Mouse (Mus musculus): Measurements from ENCODE around the gene H2afx. TPM values are rescaled to one million over a fixed set of nuclear protein-coding genes. Genes with fewer than 3 reads are reported as not detected.
"Not testable (repeated sequence)": the region's sequence is repeated elsewhere in the genome, so short reads cannot be mapped to it uniquely, and the experiment has no call there.

The H2afx gene
- total and polyA plus RNA-seq, 3 experiments, result 89.6 to 828 TPM; not detected in 1

DNA sequence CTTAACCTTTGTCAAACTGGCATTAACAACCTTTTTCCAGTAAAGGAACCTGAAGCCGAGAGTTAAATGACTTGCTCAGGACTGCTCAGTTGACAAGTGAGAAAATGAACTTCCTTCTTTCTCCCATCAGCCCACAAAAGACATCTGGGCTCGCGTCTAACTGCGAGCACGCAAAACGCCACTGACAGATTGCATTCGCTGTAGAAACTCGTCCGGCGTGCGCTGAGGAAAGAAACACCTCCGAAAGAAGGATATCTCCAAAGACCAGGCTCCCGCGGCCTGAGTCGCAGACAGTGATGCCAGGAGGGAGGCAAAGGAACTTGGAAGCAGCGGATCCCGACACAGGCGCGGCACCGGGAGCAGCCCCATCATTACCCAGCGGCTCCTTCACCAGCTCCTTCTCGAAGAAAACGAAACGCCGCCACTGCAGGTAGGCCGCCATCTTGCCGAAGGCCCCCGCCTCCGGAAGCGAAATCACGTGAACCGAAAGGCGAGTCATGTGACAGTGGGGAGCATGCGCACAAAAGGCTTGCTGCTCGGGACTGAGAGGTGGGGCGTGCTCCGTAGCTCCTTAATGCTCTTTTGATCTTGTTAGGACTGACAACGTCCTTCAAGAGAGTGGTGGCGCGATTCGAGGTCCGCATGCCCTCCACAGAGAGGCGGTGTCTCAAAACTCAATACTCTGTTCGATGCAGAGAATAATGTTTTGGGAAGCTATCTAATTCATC, 26.9 kb downstream of the H2afx start, which contains the start of gene Vps11 (continued):
- peak; percentile 83; the same call in 1 of the 2 replicates for TF ChIP-seq ZMIZ1 (IDR thresholded peaks at IDR 0.05; ENCODE audit: low read depth, low read length)
- peak; percentile 93 for TF ChIP-seq MAZ (IDR thresholded peaks at IDR 0.05; ENCODE audit: low read depth, low read length)
- TF ChIP-seq HCFC1 (IDR thresholded peaks at IDR 0.05; ENCODE audit: low read depth, low read length), result peak; percentile 91

DNA sequence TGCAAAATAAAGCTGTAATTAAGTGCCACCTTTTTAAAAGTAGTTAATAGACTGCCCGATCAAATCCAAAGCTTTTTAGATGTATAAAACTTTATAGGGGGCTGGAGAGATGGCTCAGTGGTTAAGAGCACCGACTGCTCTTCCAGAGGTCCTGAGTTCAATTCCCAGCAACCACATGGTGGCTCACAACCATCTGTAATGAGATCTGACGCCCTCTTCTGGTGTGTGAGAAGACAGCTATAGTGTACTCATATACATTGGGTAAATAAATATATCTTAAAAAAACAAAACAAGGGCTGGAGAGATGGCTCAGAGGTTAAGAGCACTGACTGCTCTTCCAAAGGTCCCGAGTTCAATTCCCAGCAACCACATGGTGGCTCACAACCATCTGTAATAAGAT, 27.4 kb downstream of the H2afx start:
- peak overlapping the region; percentile 11 to 37; a peak in 2 of 4 replicates for H3K4me3 ChIP-seq (ENCODE audit: control insufficient read depth in 1 of 2, insufficient read depth in 1 of 2, low read depth in 2 of 2, low read length in 2 of 2)
- H3K9me3 ChIP-seq (replicated peaks; ENCODE audit: insufficient read depth, low read length); H3K27me3 ChIP-seq (ENCODE audit: control insufficient read depth in 1 of 2, insufficient read depth in 2 of 2, low read length in 2 of 2); H3K4me1 ChIP-seq (ENCODE audit: control insufficient read depth in 1 of 2, insufficient read depth in 2 of 2, low read length in 2 of 2); DNase-seq (ENCODE audit: low read depth, low spot score); H3K36me3 ChIP-seq (ENCODE audit: control insufficient read depth in 1 of 2, insufficient read depth in 2 of 2, low read length in 2 of 2): not testable (repeated sequence)
- peak overlapping the region; percentile 51 for H3K9ac ChIP-seq (ENCODE audit: control insufficient read depth, low read depth, low read length, poor library complexity, severe bottlenecking)
- TF ChIP-seq SMC3 (IDR thresholded peaks at IDR 0.05; ENCODE audit: low read depth, low read length) (0 out of 2 replicates have a peak, but pooled peaks have one; percentile 2), MYC (IDR thresholded peaks at IDR 0.05; ENCODE audit: low read depth, low read length) (0 out of 2 replicates have a peak, but pooled peaks have one; percentile 5)
- peaks cover 12% of the 10 kb centered on the region for H3K79me2 ChIP-seq (ENCODE audit: control insufficient read depth, insufficient read depth, low read length, poor library complexity)
- peak overlapping the region; percentile 86 for H3K27ac ChIP-seq (ENCODE audit: control insufficient read depth, low read depth, low read length)

DNA sequence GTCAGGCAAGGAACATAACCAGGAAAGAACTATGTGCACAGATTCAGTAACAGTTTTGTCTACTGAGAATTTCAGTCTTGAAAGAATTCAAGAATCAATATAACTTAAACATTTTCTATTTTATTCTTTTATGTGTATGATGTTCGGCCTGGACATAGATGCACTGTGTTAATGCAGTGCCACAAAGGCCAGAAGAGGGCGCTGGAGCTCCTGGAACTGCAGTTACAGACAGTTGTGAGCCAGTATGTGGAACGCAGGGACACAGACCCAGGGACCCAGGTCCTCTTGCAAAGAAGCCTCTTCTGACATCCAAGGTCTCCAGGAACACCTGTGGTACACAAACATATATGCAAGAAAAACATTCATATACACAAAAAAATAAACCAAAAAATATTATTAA, 30.0 kb downstream of the H2afx start:
- Histone ChIP-seq H3K9ac (ENCODE audit: control insufficient read depth, low read depth, low read length, poor library complexity, severe bottlenecking) (no peak overlapping the region), H3K27me3 (ENCODE audit: control insufficient read depth in 1 of 2, insufficient read depth in 2 of 2, low read length in 2 of 2) (no peaks in the 10 kb centered on the region), H3K4me1 (ENCODE audit: control insufficient read depth in 1 of 2, insufficient read depth in 2 of 2, low read length in 2 of 2) (peaks cover 0 to 2% of the 10 kb centered on the region in 2 experiments; a peak in 1 of 4 replicates), H3K9me3 (replicated peaks; ENCODE audit: insufficient read depth, low read length) (no peaks in the 10 kb centered on the region), H3K79me2 (ENCODE audit: control insufficient read depth, insufficient read depth, low read length, poor library complexity) (peaks cover 12% of the 10 kb centered on the region), H3K27ac (ENCODE audit: control insufficient read depth, low read depth, low read length) (no peak overlapping the region), H3K36me3 (ENCODE audit: control insufficient read depth in 1 of 2, insufficient read depth in 2 of 2, low read length in 2 of 2) (peaks cover 0 to 5% of the 10 kb centered on the region in 2 experiments; a peak in 2 of 4 replicates), H3K4me3 (ENCODE audit: control insufficient read depth in 1 of 2, insufficient read depth in 1 of 2, low read depth in 2 of 2, low read length in 2 of 2) (no peak overlapping the region)
- TF ChIP-seq ZC3H11A (IDR thresholded peaks at IDR 0.05; ENCODE audit: low read depth, low read length) (peak; percentile 51), CTCF (IDR thresholded peaks at IDR 0.05 in 2 of 3, conservative IDR thresholded peaks at IDR 0.05 in 1 of 3; ENCODE audit: control insufficient read depth in 1 of 3, insufficient read depth in 1 of 3, low read depth in 2 of 3, low read length in 3 of 3, poor library complexity in 1 of 3, severe bottlenecking in 1 of 3) (peak; percentile 78 to 85 (median 80)), MAX (IDR thresholded peaks at IDR 0.05; ENCODE audit: low read length) (no peak), SMC3 (IDR thresholded peaks at IDR 0.05; ENCODE audit: low read depth, low read length) (peak; percentile 57), RAD21 (IDR thresholded peaks at IDR 0.05; ENCODE audit: low read depth, low read length) (peak; percentile 65)
- peak; percentile 80 for DNase-seq (ENCODE audit: low read depth, low spot score)

DNA sequence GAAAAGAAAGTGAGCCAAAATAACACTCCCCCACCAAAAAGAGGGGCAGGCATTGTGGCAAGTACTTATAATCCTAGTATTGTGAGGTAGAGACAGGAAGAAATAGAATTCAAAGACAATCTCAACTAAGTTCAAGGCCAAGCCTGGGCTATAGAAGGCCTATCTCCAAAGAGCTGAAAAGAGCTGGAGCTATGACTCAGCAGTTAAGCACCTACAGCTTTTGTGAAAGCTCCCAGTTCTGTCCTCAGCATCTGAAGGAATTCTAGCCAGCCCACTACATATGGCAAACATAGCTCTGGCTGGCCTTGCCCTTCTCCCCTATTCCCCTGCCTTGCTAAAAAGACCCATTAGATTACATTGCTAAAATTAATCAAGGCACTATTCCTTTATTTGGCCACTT, 38.9 kb downstream of the H2afx start:
- Histone ChIP-seq H3K9me3 (replicated peaks; ENCODE audit: insufficient read depth, low read length) (no peaks in the 10 kb centered on the region), H3K36me3 (ENCODE audit: control insufficient read depth in 1 of 2, insufficient read depth in 2 of 2, low read length in 2 of 2) (peaks cover 0 to 4% of the 10 kb centered on the region in 2 experiments; a peak in 2 of 4 replicates), H3K27me3 (ENCODE audit: control insufficient read depth in 1 of 2, insufficient read depth in 2 of 2, low read length in 2 of 2) (no peaks in the 10 kb centered on the region), H3K27ac (ENCODE audit: control insufficient read depth, low read depth, low read length) (no peak overlapping the region), H3K9ac (ENCODE audit: control insufficient read depth, low read depth, low read length, poor library complexity, severe bottlenecking) (no peak overlapping the region), H3K4me1 (ENCODE audit: control insufficient read depth in 1 of 2, insufficient read depth in 2 of 2, low read length in 2 of 2) (peaks cover 0 to 4% of the 10 kb centered on the region in 2 experiments; a peak in 1 of 4 replicates), H3K4me3 (ENCODE audit: control insufficient read depth in 1 of 2, insufficient read depth in 1 of 2, low read depth in 2 of 2, low read length in 2 of 2) (no peak overlapping the region), H3K79me2 (ENCODE audit: control insufficient read depth, insufficient read depth, low read length, poor library complexity) (peaks cover 1% of the 10 kb centered on the region; the same call in 1 of the 2 replicates)
- no peak for DNase-seq (ENCODE audit: low read depth, low spot score)
- TF ChIP-seq GABPA (IDR thresholded peaks at IDR 0.05; ENCODE audit: low read depth, low read length) (no peak), SIN3A (IDR thresholded peaks at IDR 0.05; ENCODE audit: low read length) (no peak), GATA1 (IDR thresholded peaks at IDR 0.05; ENCODE audit: low read depth, low read length) (no peak), MAX (IDR thresholded peaks at IDR 0.05; ENCODE audit: low read length) (no peak), ZNF384 (IDR thresholded peaks at IDR 0.05; ENCODE audit: low read depth, low read length) (no peak), ETS1 (IDR thresholded peaks at IDR 0.05; ENCODE audit: low read depth, low read length) (no peak), NELFE (IDR thresholded peaks at IDR 0.05; ENCODE audit: low read depth, low read length) (no peak), EP300 (IDR thresholded peaks at IDR 0.05; ENCODE audit: low read depth in 1 of 2, low read length in 2 of 2) (no peak), TBP (IDR thresholded peaks at IDR 0.05; ENCODE audit: low read depth, low read length) (no peak), MEF2A (IDR thresholded peaks at IDR 0.05; ENCODE audit: extremely low read depth, insufficient replicate concordance, low read depth, low read length, poor library complexity, severe bottlenecking) (no peak), CTCF (IDR thresholded peaks at IDR 0.05 in 2 of 3, conservative IDR thresholded peaks at IDR 0.05 in 1 of 3; ENCODE audit: control insufficient read depth in 1 of 3, insufficient read depth in 1 of 3, low read depth in 2 of 3, low read length in 3 of 3, poor library complexity in 1 of 3, severe bottlenecking in 1 of 3) (no peak), MYC (IDR thresholded peaks at IDR 0.05; ENCODE audit: low read depth, low read length) (no peak), MAFK (IDR thresholded peaks at IDR 0.05; ENCODE audit: borderline replicate concordance, low read depth, low read length) (no peak), HCFC1 (IDR thresholded peaks at IDR 0.05; ENCODE audit: low read depth, low read length) (no peak), NRF1 (IDR thresholded peaks at IDR 0.05; ENCODE audit: insufficient read depth, low read depth, low read length, poor library complexity, severe bottlenecking) (no peak), SMC3 (IDR thresholded peaks at IDR 0.05; ENCODE audit: low read depth, low read length) (no peak)

All from MEL (cell line).